Mouse (Mus musculus) spleen, adult 2 months (tissue): ENCODE results near the gene Rcsd1.

Source experiments
- CTCF ChIP-seq: fragments of 200-500 bp; IDR thresholded peaks from 2 replicates; pipeline ENCODE4 v1.5.1; 2011; ENCODE audit warnings: mild to moderate bottlenecking, inconsistent platforms; ENCODE audit not compliant: insufficient read depth, insufficient read length, insufficient replicate concordance; ENCODE audit errors: extremely low read depth
- POLR2A ChIP-seq: fragments of 200-500 bp; IDR thresholded peaks from 2 replicates; pipeline ENCODE4 v1.6.1; 2011; ENCODE audit warnings: low read depth, low read length, inconsistent platforms

DNA sequence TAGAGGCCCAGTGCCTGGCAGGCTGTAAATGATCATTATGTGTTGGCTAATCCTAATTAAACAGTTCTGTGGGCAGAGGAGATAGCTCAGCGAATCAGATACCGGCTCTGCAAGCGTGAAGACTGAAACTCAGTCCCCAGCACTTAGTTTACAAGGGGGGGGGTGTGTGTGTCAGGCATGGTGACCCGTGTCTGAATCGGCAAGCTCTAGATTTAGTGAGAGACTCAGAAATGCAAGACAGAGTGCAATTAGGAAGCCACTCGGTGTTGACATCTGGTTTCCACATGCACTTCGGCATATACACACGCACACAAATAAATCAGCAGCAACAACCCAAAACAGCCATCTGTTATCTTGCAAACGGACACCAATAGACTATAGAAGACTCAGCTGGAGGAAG lies 8.0 kb downstream of the Rcsd1 start:
- TF ChIP-seq CTCF (no peak), POLR2A (no peak)
